Mouse (Mus musculus) kidney, postnatal 4 days (tissue): ENCODE results near the gene Ddn.
A peak's percentile ranks its signal among the peaks of the same experiment; 100 is the strongest.

Experiments used
- DNase-seq, 2 experiments: peaks; one replicate each; pipeline ENCODE4 v3.0.0; 2021; ENCODE audit warnings: mixed read lengths in 2 of 2

Ddn gene

DNA sequence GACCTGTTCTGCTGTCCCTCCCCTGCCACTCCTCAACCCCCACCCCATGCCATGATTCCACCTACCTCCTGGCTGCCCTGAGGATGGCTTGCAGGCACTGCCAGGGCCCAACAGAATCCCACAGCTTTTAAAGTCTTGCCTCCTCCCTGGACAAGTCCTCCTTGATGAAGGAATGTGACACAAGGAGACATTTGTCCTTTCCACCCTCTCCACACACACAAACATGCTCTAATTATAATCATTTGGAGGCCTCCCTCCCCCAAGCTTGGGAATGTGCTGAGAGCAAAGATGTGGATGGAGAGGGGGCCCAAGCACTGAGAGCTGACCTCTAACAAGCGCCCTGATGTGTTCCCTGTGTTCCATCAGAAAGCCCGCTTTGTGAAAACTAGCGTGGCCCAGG lies at the start of gene Ddn:
Ddn (minus strand) TSS at position 101 of the 400 bp plus-strand sequence.
- DNase-seq, result peak in 1 of 2 experiments; percentile 48

DNA sequence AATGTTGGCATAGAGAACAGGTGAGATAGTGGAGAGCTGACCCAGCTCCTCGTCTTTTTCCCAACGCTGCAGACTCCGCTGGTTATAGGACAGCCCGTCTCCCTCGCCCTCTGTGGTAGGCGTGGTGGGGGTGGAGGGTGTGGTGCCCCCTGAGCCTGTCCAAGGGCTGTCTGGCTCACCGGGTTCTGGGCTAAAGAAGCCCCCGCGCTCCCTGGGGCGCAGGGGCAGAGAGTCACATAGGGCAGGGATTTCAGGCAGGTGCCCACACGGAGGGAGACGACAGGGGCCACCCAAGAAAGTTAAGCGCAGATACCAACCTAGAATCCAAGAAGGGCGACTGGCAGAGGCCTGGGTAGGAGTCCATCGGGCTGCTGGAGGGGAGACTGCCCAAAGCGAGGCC lies 44.9 kb upstream of the Ddn start:
- DNase-seq, result no peak

DNA sequence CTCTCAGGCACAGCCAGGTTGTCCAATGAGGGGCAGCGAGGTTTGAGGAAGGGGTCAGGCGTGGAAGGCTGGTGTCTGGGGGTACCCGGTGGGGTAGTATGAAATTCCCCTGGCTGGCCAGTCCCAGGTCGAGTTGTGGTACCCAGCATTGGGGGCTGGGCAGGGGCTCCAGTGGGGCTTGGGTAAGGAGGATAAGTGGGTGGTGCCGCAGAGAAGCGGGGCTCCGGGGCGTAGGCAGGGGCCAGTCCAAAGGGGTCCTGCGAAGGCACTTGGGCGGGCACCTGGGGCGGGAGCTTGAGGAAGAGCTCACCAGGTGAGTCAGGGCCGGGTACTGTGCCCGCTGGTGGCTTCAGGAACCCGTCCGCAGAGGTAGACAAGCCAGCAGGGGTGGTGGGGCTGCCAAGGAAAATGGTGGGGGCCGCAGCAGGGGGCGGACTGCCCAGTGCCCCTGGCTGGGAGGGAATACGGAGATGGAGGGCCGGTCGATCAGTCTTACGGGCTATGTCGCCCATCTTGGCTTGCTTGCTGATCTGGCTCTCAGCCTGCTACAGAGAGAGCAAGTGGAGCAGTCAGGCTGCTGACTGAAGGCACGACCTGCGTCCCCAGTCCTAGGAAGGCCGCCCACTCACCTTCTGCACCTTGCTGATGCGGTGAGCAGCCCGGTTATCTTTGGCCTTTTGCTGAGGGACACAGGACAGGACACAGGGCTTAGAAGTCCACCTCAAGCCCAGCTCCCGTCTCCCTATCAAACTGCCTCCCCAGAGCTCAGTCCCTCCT lies 44.1 kb upstream of the Ddn start:
- no peak for DNase-seq

DNA sequence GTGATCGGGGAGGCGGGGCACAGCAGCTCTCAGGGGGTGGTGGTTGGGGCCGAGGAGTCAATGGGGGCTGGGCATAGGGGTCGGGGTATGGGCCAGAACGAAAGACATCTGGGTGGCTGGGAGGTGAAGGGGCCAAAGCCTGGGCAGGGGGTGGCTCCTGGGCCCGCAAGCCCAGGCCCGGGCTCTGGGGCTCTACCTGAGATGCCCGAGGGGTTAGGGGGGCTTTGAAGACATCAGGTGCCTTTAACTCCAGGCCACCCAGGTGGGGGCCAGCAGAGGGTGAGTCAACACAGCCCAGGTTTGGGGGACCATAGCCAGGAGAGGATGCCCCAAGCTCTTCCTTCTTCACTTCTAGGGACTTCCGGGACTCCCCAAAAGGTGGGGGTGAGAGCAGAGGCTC lies 43.4 kb upstream of the Ddn start:
- DNase-seq, result no peak

DNA sequence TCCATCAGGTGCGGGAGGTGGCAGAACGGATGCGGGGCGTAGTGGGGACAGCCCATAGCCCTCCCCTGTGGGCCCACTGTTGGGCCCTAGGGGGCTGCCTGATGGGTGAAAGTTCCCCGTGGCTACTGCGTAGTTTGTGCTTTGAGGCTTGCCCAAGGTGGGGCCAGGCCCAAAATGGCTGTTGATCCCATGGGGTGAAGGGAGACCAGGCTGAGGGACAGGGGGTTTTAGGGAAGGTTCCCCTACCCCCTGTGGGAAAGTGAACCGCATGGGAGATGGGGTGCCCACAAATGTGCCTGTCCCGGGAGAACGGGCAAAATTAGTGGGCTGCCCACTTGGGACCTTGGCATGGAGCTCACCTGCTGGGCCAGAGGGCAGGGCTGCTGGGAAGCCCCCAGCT lies 42.8 kb upstream of the Ddn start:
- DNase-seq, result no peak

DNA sequence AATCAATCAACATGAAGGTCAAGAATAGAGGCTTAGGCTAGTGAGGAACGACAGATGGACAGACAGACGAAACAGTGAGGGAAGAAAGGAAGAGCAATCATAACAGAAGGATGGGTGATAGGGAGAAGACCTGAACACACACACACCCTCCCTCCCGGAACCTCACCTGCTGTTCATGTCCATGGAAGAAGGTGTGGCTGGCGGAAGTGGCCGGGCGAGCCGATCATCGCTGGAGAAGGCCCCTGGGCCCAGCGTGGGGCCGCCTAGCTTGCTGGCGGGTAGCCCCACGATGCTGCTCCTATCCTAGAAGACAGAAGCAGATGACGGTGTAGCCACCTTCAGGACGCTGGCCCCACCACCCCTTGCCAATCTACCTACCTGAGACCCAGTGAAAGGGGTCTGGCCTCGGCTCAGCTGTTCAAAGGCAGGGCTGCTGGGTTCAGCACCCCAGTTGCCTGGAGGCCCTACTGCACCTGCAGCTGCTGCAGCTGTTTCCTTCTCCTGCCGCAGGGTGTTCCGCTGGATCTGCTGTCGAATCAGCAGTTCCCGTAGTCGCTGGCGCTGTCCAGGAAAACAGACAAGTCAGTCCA lies 42.0 kb upstream of the Ddn start:
- no peak for DNase-seq

DNA sequence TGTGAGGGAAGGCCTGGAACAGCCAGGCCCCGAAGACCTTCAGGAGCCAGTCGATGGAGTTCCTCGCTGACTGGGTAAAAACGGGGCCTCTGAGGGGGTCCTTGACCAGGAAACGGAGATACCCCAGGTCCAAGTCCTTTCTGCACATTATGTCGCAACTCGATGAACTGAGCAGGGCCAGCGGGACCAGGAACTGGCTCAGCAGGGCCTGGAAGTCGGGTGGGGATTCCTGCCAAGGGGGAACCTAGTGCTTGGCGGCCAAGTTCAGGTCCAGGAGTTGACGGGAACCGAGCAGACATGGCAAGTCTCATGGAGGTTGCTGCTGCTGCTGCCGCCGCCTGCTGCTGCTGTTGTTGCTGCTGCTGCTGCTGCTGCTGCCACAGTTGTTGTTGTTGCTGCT lies 41.4 kb upstream of the Ddn start:
- DNase-seq, result no peak

DNA sequence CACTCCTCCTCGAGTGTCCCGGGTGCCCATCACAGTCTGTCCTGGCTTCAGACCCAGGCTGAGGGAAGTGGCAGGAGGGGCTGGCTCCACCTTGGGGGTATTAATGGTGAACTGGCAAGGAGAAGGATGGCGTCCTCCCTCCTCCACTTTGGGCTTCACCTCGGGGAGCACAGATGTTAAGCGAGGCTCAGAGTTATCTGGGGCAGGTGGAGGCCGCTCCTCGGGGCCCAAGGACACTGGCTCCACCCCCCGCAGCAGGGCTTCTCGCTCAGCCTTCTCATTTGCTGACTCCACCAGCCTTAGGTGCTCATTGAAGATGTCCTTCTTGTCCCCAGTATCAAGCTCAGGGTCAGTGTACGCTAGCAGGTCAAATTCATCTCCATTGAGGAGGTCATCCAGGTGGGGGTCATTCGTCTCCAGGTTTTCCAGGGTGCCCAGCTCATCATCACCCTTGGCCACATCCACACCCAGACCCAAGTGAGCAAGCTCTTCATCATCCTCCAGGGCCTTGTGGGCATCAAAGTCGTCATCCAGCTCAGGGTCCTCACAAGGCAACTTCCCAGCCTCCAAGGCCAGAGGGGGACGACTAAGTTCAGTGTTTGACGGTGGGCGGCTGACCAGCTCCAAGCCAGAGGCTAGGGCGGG lies 40.8 kb upstream of the Ddn start:
- DNase-seq, result no peak

DNA sequence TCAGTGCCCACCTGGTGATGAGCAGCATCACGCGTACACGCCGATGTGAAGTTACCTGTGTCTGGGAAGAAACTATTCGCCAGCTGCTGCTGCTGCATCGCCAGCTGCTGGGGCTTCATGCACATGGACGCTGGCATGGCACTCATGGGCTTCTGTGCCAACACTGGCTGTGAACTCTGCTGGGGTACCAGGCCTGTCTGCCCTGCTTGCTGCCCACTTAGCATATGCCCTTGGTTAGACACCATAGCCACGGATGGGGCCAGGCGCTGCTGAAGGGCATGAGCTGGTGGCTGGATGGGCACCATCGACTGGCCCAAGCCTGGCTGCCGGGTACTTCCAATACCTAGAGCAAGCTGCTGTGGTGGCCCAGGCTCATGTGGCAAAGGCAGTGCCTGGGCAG lies 39.9 kb upstream of the Ddn start:
- no peak for DNase-seq

DNA sequence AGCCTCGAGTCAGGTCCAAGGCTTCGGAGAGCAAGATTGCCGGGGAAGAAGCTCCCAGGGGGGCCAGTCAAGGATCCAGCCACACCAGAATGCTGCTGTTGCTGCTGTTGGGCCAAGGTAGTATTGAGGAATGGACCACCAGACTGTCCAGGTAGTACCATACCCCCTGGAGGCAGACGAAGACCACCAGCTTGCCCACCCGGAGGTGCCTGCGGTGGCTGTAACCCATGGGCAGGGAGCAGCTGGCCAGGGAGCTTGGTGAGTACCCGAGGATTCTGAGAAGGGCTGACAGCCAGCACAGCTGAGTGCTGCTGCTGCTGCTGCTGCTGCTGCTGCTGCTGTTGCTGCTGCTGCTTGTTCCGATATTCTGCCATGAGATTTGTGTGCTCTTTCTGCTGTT lies 36.9 kb upstream of the Ddn start:
- DNase-seq, result no peak

DNA sequence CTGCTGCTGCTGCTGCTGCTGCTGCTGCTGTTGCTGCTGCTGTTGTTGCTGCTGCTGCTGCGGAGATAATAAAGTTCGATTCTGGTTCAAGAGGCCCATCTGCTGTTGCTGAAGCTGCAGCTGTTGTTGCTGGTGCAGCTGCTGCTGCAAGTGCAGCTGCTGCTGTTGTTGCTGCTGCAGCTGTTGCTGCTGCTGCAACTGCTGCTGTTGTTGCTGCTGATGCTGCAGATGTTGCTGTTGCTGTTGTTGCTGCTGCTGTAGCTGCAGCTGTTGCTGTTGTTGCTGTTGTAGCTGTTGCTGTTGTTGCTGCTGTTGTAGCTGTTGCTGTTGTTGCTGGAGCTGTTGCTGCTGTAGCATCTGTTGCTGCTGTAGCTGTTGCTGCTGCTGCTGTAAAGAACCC lies 35.9 kb upstream of the Ddn start:
- DNase-seq, result no peak

DNA sequence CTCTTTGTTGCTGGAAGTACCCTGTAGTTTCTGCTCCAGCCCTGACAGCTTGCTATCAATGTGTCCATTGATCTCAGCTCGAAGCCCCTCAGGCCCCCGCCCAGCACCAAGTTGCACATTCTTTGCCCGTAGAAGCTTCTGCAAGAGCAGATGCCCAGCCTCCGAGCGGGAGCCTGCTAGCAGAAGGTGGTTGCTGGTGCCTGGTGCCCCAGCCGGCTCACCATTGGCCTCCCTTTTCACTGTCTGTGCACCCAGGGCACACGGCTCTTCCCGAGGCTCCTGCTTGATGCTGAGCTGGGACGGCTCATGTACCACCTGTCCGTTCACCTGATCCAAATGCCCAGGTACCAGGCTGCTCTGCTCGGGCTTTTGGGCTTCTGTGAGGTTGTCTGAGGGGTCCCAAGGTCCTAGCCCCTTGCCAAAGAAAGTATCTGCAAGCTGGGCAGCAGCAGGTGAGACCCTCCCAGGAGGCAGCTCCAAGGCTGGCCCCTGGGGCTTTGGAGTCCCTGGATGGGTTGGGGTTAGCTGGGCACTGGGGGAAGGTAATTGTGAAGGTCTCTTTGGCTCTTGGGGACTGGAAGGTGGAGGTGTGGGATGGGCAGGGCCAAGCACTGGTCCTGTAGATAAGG lies 34.4 kb upstream of the Ddn start:
- DNase-seq, result no peak

DNA sequence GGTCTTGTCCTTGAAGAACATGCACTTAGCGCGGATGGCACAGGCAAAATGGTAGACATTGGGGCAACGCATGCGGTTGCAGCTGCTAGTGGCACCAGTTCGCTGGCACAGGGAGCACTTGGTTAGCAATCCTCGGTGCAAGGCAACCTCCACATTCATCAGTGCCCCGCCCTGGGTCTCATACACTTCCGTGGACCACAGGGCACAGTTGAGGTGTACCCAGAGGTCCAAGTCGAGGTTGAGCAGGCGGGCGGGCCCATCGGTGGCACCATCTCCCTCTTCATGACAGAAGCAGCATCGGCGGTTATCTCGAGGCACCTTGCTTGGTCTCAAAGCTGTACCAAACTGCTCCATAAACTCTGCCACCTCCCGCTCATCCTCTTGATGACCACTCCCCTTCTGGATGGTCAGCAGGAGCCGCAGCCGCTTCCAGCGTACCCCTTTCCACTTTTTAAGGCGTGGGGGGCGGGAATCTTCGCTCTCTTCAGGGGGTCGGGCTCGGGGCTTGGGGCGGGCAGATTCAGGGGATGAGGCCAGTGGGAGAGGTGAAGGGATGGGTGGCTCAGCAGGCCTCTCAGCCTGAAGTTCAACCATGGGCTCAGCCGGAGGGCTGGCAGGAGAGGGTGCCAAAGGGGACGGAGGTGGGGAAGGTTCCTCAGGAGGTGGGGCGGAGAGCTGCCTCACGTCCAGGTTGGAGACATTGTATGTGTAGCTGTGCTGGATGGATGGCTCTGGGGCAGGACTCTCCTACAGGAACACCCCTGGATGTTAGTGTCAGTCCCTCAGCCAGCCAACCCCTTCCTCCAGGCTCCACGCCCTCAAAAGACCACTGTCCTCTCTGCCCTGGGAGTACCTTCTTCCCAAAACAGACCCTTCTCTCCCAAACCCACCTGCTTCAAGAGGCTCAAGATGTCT lies 30.6 kb upstream of the Ddn start:
- DNase-seq, result no peak

DNA sequence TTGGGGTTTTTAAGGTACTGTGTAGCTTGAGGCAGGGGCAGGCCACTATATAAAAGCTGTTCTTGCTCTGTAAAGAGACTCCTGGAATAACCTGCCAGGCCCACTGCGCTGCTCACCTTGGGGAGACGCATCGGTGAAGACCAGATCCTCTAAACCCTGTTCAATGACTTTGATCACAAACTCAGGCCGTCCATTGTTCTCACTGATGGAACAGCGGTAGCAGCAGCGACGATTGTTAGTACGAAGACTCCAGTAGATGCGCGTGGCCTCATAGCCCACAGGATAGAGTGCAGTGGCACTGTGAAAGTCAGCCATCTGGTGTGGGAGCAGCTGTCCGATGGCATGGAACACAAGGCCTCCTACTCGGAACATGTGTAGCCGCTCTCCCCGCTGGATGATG lies 29.9 kb upstream of the Ddn start:
- DNase-seq, result no peak

DNA sequence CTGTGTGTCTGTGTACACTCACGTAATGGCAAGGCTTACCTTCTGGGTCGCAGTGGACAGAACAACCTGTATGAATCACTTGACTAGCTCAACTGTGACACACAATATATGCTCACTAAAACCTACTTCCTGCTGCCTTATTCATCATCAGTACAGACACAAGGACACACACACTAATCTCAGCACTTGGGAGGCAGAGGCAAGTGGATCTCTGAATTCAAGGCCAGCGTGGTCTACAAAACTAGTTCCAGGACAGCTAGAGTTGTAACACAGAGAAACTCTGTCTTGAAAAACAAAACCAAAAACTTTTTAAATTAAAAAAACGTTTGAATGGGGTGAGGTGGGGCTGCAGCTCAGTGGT lies 28.4 kb upstream of the Ddn start:
- DNase-seq, result no peak

DNA sequence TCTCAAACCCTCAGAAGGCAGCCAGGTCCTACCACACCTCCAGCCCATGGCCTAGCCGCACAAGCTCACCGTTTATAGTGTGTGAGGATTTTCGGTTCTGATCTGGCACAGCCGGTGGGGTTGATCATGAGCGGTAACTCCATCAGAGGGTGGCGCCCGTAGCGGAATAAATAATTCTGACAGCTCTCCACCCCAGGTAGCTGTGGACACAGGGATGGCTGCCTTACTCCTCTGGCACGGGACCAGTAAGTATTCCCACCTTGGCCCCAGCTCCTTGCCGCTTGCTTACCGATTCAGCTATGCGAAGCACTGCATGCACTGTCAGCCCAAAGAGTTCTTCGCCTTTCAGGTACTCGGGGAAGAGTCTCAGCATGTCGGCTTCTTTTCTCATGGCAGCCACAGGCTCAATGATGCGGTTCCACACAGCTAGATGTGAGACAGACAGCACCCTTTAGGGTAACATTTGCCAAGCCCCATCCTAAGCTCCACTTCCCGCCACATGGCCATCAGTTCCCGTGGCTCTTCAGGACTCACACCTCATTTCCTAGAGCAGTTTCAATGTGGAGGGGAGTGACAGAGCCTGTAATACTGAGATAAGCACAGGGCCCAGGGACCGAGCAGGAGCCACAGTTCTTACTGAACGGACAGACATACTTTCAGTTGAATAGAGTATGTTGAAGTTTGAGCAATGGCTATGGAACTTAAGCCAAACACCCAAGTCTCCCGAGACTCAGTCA lies 27.9 kb upstream of the Ddn start:
- no peak for DNase-seq

DNA sequence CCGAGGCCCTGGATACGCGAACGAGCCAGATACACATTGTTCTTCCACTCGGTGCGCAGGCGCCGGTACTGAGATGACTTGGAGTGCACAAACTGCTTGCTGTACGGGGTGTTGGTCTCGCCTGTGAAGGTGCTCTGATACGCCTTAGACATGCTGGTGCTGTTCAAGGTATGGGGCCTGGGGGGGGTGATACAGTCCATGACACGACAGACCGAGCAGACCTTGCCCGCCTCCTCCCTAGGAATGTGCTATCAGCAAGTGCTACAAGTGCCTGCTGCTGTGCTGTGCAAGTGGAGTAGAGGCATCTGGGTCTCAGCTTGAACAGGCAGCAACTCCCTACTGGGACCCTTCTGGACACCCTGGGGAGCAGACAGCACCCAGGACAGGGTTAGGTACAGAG lies 26.0 kb upstream of the Ddn start:
- DNase-seq, result no peak

DNA sequence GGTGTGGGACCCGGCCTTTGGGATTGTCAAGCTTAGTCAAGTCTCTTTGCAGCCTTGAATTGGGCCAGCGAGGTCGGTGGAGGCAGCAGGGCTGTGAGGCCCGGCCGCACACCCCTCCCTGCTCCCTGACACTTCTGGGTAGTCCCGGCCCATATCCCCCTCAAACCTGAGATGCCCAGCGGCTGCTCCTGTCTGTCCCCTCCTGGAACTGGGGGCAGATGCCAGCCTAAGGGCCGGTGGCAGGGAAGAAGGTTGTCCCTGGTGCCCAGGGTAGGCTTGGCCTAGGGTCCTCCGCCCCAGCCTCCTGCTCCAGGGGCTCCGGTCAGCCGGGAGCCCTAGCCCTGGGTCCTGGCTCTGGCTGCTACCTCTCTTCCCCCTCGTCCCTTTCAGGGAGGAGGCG lies 24.8 kb upstream of the Ddn start:
- no peak for DNase-seq

DNA sequence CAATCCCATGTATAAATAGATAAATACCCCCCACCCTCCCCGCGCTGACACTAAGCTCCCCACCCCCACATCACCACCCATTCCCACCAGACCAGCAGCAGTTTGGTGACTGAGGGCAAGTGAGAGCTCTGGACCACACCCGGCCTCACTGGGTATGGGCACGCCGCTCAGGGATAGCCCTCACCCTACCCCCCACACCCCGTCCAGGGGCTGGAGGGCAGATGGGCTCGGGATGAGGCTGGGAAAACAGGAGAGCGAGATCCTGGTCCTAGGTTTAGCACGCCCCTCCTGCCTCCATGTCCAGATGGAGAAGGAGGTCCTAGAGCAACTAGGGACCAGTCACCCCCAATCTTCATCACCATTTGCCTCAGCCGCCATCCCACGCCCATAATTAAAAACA lies 24.0 kb upstream of the Ddn start:
- DNase-seq, result no peak

DNA sequence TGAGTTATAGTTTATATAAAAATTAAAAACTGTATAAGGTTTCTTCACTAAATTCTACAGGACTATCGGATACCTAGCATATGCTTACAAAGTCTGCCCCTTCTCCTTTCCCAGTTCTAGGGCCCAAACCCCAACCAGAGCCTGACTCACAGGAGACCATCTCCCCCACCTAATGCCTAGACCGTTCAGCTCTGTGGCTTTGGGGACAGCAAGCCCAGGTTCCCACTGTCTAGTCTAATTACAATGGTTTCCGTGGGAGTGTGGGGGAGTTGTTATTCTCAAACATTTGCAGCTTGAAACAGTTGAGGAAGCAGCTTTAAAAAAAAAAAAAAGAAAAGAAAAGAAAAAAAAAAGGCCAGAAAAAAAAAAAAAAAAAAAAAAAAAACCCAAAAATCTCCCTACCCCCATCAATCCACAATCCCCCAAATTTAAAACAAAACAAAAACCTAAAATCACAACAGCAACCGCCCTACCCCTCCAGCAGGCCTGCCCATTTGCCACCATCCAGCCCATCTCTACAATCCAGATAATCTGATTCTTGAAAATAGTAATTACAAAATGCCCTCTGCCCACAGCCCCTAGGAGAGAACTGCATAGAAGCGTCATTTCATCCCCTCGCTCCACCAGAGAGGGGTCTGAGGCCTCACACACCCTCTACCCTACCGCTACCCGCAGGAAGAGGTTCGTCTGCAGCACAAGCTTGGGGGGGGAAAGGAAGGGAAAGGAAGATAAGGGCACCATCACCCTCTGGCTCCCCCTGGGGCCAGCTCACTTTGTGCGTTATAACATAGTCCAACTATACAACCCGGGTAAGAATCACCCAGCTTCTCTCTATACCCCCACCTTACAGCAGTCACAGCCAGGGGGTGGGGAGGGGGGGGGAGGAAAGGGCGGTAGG lies 23.1 kb upstream of the Ddn start:
- DNase-seq, result peak; percentile 45 to 61

DNA sequence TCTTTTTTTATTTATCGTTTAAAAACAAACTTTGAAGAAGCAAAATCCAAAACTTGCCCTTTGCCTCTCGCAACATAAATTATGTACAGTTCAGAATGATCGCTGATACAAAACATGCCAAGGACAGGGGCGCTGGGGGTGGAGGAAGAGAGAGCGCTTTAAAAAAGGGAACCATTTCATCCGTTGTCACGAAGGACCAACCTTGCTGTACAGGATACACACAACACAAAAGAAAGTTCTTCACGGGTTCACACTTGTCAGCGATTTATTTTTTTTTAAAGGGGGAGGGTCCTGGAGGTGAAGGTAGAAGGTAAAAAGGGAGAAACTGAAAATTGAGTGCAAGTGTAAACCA lies 22.4 kb upstream of the Ddn start:
- no peak for DNase-seq
